Mouse (Mus musculus) forebrain, postnatal 0 days (tissue): ENCODE results near the gene Tcta. TPM values are rescaled to one million over a fixed set of nuclear protein-coding genes. Genes with fewer than 3 reads are reported as not detected.
A peak's percentile ranks its signal among the peaks of the same experiment; 100 is the strongest.
"Not testable (repeated sequence)": the region's sequence is repeated elsewhere in the genome, so short reads cannot be mapped to it uniquely, and the experiment has no call there.

Experiments
- ATAC-seq: fragments of 200-750 bp; cut with Nextera tagmentation; 2 replicates; pipeline ENCODE4 v1.8.0; 2017; ENCODE audit warnings: mild to moderate bottlenecking, moderate library complexity
- DNase-seq: peaks from one replicate; pipeline ENCODE4 v3.0.0-alpha.2; 2015
- H3K27ac ChIP-seq: fragments of 300-500 bp; sonication (generic); 2 replicates; pipeline ENCODE4 v1.5.1; 2014; ENCODE audit warnings: low read depth, mild to moderate bottlenecking, antibody characterized with exemption, low read length, moderate library complexity, mixed read lengths
- H3K27me3 ChIP-seq: fragments of 300-500 bp; sonication (generic); 2 replicates; pipeline ENCODE4 v1.6.1; 2014; ENCODE audit warnings: mild to moderate bottlenecking, low read length, mixed read lengths; ENCODE audit not compliant: insufficient read depth
- H3K36me3 ChIP-seq: fragments of 300-500 bp; sonication (generic); 2 replicates; pipeline ENCODE4 v1.6.1; 2014; ENCODE audit warnings: mild to moderate bottlenecking, moderate library complexity; ENCODE audit not compliant: insufficient read depth
- H3K4me1 ChIP-seq: fragments of 300-500 bp; sonication (generic); 2 replicates; pipeline ENCODE4 v1.6.1; 2014; ENCODE audit warnings: antibody characterized with exemption; ENCODE audit not compliant: insufficient read depth
- H3K4me2 ChIP-seq: fragments of 300-500 bp; sonication (generic); 2 replicates; pipeline ENCODE4 v1.6.1; 2014; ENCODE audit warnings: low read depth, mild to moderate bottlenecking, moderate library complexity
- H3K4me3 ChIP-seq: fragments of 300-500 bp; sonication (generic); 2 replicates; pipeline ENCODE4 v1.5.1; 2014; ENCODE audit warnings: low read depth, low read length, mixed read lengths
- H3K9ac ChIP-seq: fragments of 300-500 bp; sonication (generic); 2 replicates; pipeline ENCODE4 v1.6.1; 2014; ENCODE audit warnings: mild to moderate bottlenecking
- H3K9me3 ChIP-seq: fragments of 300-500 bp; sonication (generic); 2 replicates; pipeline ENCODE4 v1.6.1; 2016; ENCODE audit warnings: low read length
- CTCF ChIP-seq: sonication (generic); IDR thresholded peaks from 2 replicates; pipeline ENCODE4 v1.5.1; 2016; ENCODE audit warnings: antibody characterized with exemption, control low read depth, low read depth
- WGBS: fragments of 180-500 bp; shearing (Covaris S2); extraction: QIAGEN DNeasy Blood & Tissue Kit; methylation state at CpG from one replicate; pipeline ENCODE4 v1.1.7; 2014; 5-methylcytosine and 5-hydroxymethylcytosine counted together
- polyA plus RNA-seq: library from polyadenylated mRNA; unstranded; fragments of >200 nt; fragmentation: Nextera tagmentation; extraction: Ambion mirVana; gene quantifications from 2 replicates; pipeline ENCODE4 v1.2.1, GENCODE M21; 2015
- total RNA-seq: library from RNA; depleted of rRNA; stranded (reverse); fragments of >200 nt; gene quantifications from 2 replicates; pipeline ENCODE4 v1.2.3, GENCODE M21; 2014

Gene Tcta
- total and polyA plus RNA-seq, 2 experiments from 2014 or later, result 50.0 to 66.2 TPM

- H3K27me3 ChIP-seq, result no peaks in the 10 kb centered on the region
- 41% methylated on average over 2 of the region's 2 CpGs for WGBS
Observed at GRCm38 (mm10) chr9:108271941-108272340, 34.0 kb downstream of the Tcta start.

GRCm38 (mm10) chr9:108268701-108269100, 37.3 kb downstream of the Tcta start:
- 85% methylated on average over 6 of the region's 7 CpGs for WGBS
- not testable (repeated sequence) for H3K27me3 ChIP-seq, H3K9ac ChIP-seq, ATAC-seq, H3K4me1 ChIP-seq, H3K9me3 ChIP-seq, H3K36me3 ChIP-seq, H3K4me2 ChIP-seq, H3K4me3 ChIP-seq, DNase-seq, H3K27ac ChIP-seq

More at GRCm38 (mm10) chr9:108271941-108272340, 34.0 kb downstream of the Tcta start:
- Histone ChIP-seq H3K9ac (no peak overlapping the region), H3K36me3 (no peaks in the 10 kb centered on the region), H3K4me2 (no peak overlapping the region), H3K4me3 (no peak overlapping the region), H3K9me3 (no peaks in the 10 kb centered on the region), H3K4me1 (no peaks in the 10 kb centered on the region), H3K27ac (no peak overlapping the region)
- no peak for TF ChIP-seq CTCF
- no peak for DNase-seq
- ATAC-seq, result no peak

GRCm38 (mm10) chr9:108267691-108268090, 38.3 kb downstream of the Tcta start:
- no peak overlapping the region for H3K9ac ChIP-seq
- no peaks in the 10 kb centered on the region for H3K36me3 ChIP-seq
- ATAC-seq (no peak), DNase-seq (no peak)
- TF ChIP-seq CTCF, result no peak
- no peaks in the 10 kb centered on the region for H3K9me3 ChIP-seq
- WGBS, result 72% methylated on average over 7 of the region's 7 CpGs
- H3K27me3 ChIP-seq, result no peaks in the 10 kb centered on the region
- no peak overlapping the region for H3K4me3 ChIP-seq
- H3K4me2 ChIP-seq, result no peak overlapping the region
- H3K27ac ChIP-seq, result no peak overlapping the region
- H3K4me1 ChIP-seq, result peaks cover 2% of the 10 kb centered on the region

GRCm38 (mm10) chr9:108266261-108266935, 39.6 kb downstream of the Tcta start:
- ATAC-seq (no peak), DNase-seq (no peak)
- no peaks in the 10 kb centered on the region for H3K27me3 ChIP-seq
- H3K4me2 ChIP-seq, result no peak overlapping the region
- H3K4me3 ChIP-seq, result no peak overlapping the region
- TF ChIP-seq CTCF, result no peak
- no peaks in the 10 kb centered on the region for H3K9me3 ChIP-seq
- no peak overlapping the region for H3K9ac ChIP-seq
- no peaks in the 10 kb centered on the region for H3K36me3 ChIP-seq
- 69% methylated on average over 10 of the region's 10 CpGs for WGBS
- no peak overlapping the region for H3K27ac ChIP-seq
- peaks cover 13% of the 10 kb centered on the region for H3K4me1 ChIP-seq

- peak; percentile 12 for DNase-seq
- Histone ChIP-seq H3K4me3 (peak overlapping the region; percentile 74), H3K36me3 (no peaks in the 10 kb centered on the region), H3K27ac (peak overlapping the region; percentile 80), H3K27me3 (no peaks in the 10 kb centered on the region), H3K9ac (peak overlapping the region; percentile 76), H3K4me1 (peaks cover 13% of the 10 kb centered on the region), H3K4me2 (peak overlapping the region; percentile 76), H3K9me3 (no peaks in the 10 kb centered on the region)
- TF ChIP-seq CTCF, result no peak
- WGBS, result 16% methylated on average over 10 of the region's 10 CpGs
- peak; percentile 16 for ATAC-seq
Observed at GRCm38 (mm10) chr9:108264191-108264921, 41.6 kb downstream of the Tcta start.

GRCm38 (mm10) chr9:108263690-108264190, 42.2 kb downstream of the Tcta start, which contains the start of gene Dag1:
TSS of gene Dag1 (minus strand) at chr9:108263958.
- Histone ChIP-seq H3K9me3 (no peaks in the 10 kb centered on the region), H3K9ac (peak within 1 kb of the TSS; percentile 76), H3K27ac (peak within 1 kb of the TSS; percentile 80), H3K36me3 (no peaks in the 10 kb centered on the region), H3K4me3 (peak within 1 kb of the TSS; percentile 74), H3K27me3 (no peaks in the 10 kb centered on the region), H3K4me1 (peaks cover 13% of the 10 kb centered on the region), H3K4me2 (peak within 1 kb of the TSS; percentile 76)
- ATAC-seq (peak; percentile 99), DNase-seq (peak; percentile 98)
- 3% methylated on average over 66 of the region's 71 CpGs for WGBS
- no peak for TF ChIP-seq CTCF
